Mouse (Mus musculus) embryonic facial prominence, embryonic 13.5 days (tissue): Measurements from ENCODE around the gene Cldn16. TPM values are rescaled to one million over a fixed set of nuclear protein-coding genes. Genes with fewer than 3 reads are reported as not detected.

Experiments
- ATAC-seq: fragments of 200-750 bp; cut with Nextera tagmentation; 2 replicates; pipeline ENCODE4 v1.8.0; 2017; ENCODE audit warnings: low read depth; ENCODE audit not compliant: insufficient number of reproducible peaks, insufficient read depth, low FRiP score, low TSS enrichment
- H3K27ac ChIP-seq: fragments of 300-500 bp; sonication (generic); 2 replicates; pipeline ENCODE4 v1.5.1; 2015; ENCODE audit warnings: moderate library complexity, mild to moderate bottlenecking, inconsistent platforms
- H3K27me3 ChIP-seq: fragments of 300-500 bp; sonication (generic); 2 replicates; pipeline ENCODE4 v1.6.1; 2015; ENCODE audit warnings: mild to moderate bottlenecking, inconsistent platforms
- H3K36me3 ChIP-seq: fragments of 300-500 bp; sonication (generic); 2 replicates; pipeline ENCODE4 v1.6.1; 2015; ENCODE audit warnings: mild to moderate bottlenecking, inconsistent platforms
- H3K4me1 ChIP-seq: fragments of 300-500 bp; sonication (generic); 2 replicates; pipeline ENCODE4 v1.6.1; 2015; ENCODE audit warnings: inconsistent platforms
- H3K4me2 ChIP-seq: fragments of 300-500 bp; sonication (generic); 2 replicates; pipeline ENCODE4 v1.6.1; 2015; ENCODE audit warnings: moderate library complexity, mild to moderate bottlenecking, inconsistent platforms
- H3K4me3 ChIP-seq: fragments of 300-500 bp; sonication (generic); 2 replicates; pipeline ENCODE4 v1.5.1; 2015; ENCODE audit warnings: mild to moderate bottlenecking, inconsistent platforms
- H3K9ac ChIP-seq: fragments of 300-500 bp; sonication (generic); 2 replicates; pipeline ENCODE4 v1.6.1; 2015; ENCODE audit warnings: mild to moderate bottlenecking, inconsistent platforms
- H3K9me3 ChIP-seq: fragments of 300-500 bp; sonication (generic); 2 replicates; pipeline ENCODE4 v1.6.1; 2016; ENCODE audit warnings: inconsistent platforms
- WGBS: fragments of 180-500 bp; shearing (Covaris S2); methylation state at CpG from one replicate; pipeline ENCODE4 v1.1.7; 2015; ENCODE audit warnings: mixed read lengths; 5-methylcytosine and 5-hydroxymethylcytosine counted together
- polyA plus RNA-seq: library from polyadenylated mRNA; unstranded; fragments of >200 nt; fragmentation: Nextera tagmentation; extraction: Ambion mirVana; gene quantifications from 2 replicates; pipeline ENCODE4 v1.2.1, GENCODE M21; 2015

Gene Cldn16
- polyA plus RNA-seq = not detected in 2 replicates

- Histone ChIP-seq H3K9ac (no peak within 1 kb of the TSS), H3K4me1 (no peaks in the 10 kb centered on the region), H3K4me3 (no peak within 1 kb of the TSS), H3K4me2 (no peak within 1 kb of the TSS), H3K27ac (no peak within 1 kb of the TSS), H3K9me3 (no peaks in the 10 kb centered on the region), H3K27me3 (no peaks in the 10 kb centered on the region), H3K36me3 (no peaks in the 10 kb centered on the region)
- WGBS = 61% methylated on average over 7 of the region's 7 CpGs
- no peak for ATAC-seq
Measured at GRCm38 (mm10) chr16:26462835-26463234, at the start of gene Cldn16. TSS of gene Cldn16 (plus strand) at chr16:26463135.

GRCm38 (mm10) chr16:26418616-26419015 lies 44.3 kb upstream of the Cldn16 start:
- Histone ChIP-seq H3K4me1 (no peaks in the 10 kb centered on the region), H3K27me3 (no peaks in the 10 kb centered on the region), H3K27ac (no peak overlapping the region), H3K36me3 (no peaks in the 10 kb centered on the region), H3K9ac (no peak overlapping the region), H3K9me3 (no peaks in the 10 kb centered on the region), H3K4me3 (no peak overlapping the region), H3K4me2 (no peak overlapping the region)
- no peak for ATAC-seq
- WGBS = 59% methylated on average over 3 of the region's 3 CpGs

GRCm38 (mm10) chr16:26422078-26422477 lies 40.9 kb upstream of the Cldn16 start:
- no peak overlapping the region for H3K27ac ChIP-seq
- ATAC-seq = no peak
- H3K36me3 ChIP-seq = no peaks in the 10 kb centered on the region
- H3K4me2 ChIP-seq = no peak overlapping the region
- 93% methylated on average over 4 of the region's 4 CpGs for WGBS
- H3K27me3 ChIP-seq = no peaks in the 10 kb centered on the region
- H3K4me1 ChIP-seq = no peaks in the 10 kb centered on the region
- H3K9me3 ChIP-seq = no peaks in the 10 kb centered on the region
- H3K4me3 ChIP-seq = no peak overlapping the region
- H3K9ac ChIP-seq = no peak overlapping the region

DNA sequence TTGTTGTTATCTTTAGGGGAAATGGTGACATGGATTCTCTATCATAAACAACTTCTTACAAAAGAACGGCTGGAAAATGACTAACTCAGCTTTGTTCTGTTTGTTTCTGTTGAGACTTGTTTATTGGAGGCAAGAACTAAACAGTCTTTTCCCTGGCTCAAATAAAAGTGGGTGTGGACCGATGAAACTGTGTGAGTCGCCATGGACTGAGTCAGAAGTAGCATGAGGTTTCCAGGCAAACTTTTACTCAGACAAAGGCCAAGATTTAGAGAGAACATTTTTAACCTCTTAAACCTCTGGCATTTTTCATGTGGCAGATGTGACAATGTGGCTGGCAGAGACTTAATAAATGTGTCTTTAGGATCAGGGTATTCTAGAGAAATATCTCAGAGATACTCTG lies 32.7 kb upstream of the Cldn16 start:
- Histone ChIP-seq H3K4me1 (no peaks in the 10 kb centered on the region), H3K36me3 (no peaks in the 10 kb centered on the region), H3K4me2 (no peak overlapping the region), H3K4me3 (no peak overlapping the region), H3K27me3 (no peaks in the 10 kb centered on the region), H3K9me3 (no peaks in the 10 kb centered on the region), H3K27ac (no peak overlapping the region), H3K9ac (no peak overlapping the region)
- ATAC-seq = no peak
- WGBS = 79% methylated on average over 3 of the region's 3 CpGs

GRCm38 (mm10) chr16:26433486-26433885 lies 29.4 kb upstream of the Cldn16 start:
- H3K4me3 ChIP-seq = no peak overlapping the region
- no peak overlapping the region for H3K9ac ChIP-seq
- no peaks in the 10 kb centered on the region for H3K27me3 ChIP-seq
- no peak for ATAC-seq
- H3K4me1 ChIP-seq = no peaks in the 10 kb centered on the region
- WGBS = 37% methylated on average over 2 of the region's 2 CpGs
- no peak overlapping the region for H3K27ac ChIP-seq
- H3K4me2 ChIP-seq = no peak overlapping the region
- no peaks in the 10 kb centered on the region for H3K9me3 ChIP-seq
- no peaks in the 10 kb centered on the region for H3K36me3 ChIP-seq

DNA sequence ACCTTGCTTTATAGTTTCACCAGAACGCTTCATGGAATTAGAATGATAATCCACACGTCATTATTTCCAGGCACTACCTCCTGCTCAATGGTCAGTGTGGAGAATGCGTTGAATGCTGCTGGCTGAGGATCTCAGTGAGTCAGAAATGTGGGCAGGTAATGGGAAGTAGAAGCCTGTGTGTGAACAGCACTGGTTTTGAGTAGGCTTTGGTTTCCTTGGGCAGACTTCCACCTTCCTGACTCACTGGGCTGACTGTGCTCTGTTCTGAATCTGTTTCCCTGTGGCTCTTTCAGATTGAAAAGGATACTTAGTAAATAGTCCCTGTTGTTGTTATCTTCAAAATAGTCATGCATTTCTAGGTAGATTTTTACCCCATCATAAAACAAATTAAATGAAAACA lies 22.9 kb upstream of the Cldn16 start:
- H3K9me3 ChIP-seq = no peaks in the 10 kb centered on the region
- WGBS = 77% methylated on average over 3 of the region's 3 CpGs
- H3K9ac ChIP-seq = no peak overlapping the region
- H3K4me3 ChIP-seq = no peak overlapping the region
- no peaks in the 10 kb centered on the region for H3K36me3 ChIP-seq
- no peaks in the 10 kb centered on the region for H3K27me3 ChIP-seq
- ATAC-seq = no peak
- no peak overlapping the region for H3K4me2 ChIP-seq
- no peak overlapping the region for H3K27ac ChIP-seq
- no peaks in the 10 kb centered on the region for H3K4me1 ChIP-seq

DNA sequence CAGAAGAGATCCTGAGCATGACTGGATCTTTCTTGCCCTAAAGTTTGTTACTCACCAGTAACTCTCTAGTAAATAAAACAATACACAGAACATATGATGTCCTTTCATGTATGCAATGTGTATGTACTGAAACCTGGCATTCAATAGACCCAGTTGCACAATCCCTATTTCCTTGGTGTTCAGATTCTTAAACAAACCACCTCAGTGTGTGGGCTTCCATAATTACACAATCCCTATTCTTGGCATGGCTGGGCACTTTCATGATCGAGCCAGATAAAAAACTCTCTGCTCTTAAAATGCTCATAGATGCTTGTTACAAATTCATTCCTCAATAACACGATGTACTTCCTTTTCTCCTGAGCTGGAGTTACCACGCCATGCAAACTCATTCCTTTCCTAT lies 21.8 kb upstream of the Cldn16 start:
- WGBS = 82% methylated on average over 3 of the region's 3 CpGs
- no peak for ATAC-seq

GRCm38 (mm10) chr16:26444843-26445242 lies 18.1 kb upstream of the Cldn16 start:
- Histone ChIP-seq H3K36me3 (no peaks in the 10 kb centered on the region), H3K27ac (no peak overlapping the region), H3K4me1 (no peaks in the 10 kb centered on the region), H3K4me2 (no peak overlapping the region), H3K27me3 (no peaks in the 10 kb centered on the region), H3K4me3 (no peak overlapping the region), H3K9me3 (no peaks in the 10 kb centered on the region), H3K9ac (no peak overlapping the region)
- no peak for ATAC-seq

More for the DNA sequence above, 21.8 kb upstream of the Cldn16 start:
- Histone ChIP-seq H3K4me3 (no peak overlapping the region), H3K4me1 (no peaks in the 10 kb centered on the region), H3K9me3 (no peaks in the 10 kb centered on the region), H3K9ac (no peak overlapping the region), H3K27ac (no peak overlapping the region), H3K4me2 (no peak overlapping the region), H3K36me3 (no peaks in the 10 kb centered on the region), H3K27me3 (no peaks in the 10 kb centered on the region)

DNA sequence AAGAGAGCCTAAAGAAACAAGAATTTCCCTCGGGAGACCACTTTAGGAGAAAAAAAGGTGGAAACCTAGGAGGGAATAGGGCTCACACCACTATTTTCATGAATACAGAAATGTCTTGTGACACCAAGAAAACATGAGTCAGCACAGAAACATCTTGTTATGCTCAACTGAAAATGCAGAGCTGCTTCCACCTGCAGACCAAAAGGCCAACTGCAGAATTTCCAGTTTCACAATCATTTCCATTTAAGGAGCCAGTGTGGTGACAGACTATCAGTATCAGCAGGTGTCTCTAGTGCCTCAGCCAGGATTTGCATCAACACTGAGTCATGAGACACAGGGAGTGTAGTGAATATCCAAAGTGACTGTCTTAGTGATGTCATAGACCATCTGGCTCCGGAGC lies 15.3 kb upstream of the Cldn16 start:
- H3K4me3 ChIP-seq = no peak overlapping the region
- no peaks in the 10 kb centered on the region for H3K36me3 ChIP-seq
- 69% methylated on average over 2 of the region's 2 CpGs for WGBS
- ATAC-seq = no peak
- no peak overlapping the region for H3K4me2 ChIP-seq
- H3K9me3 ChIP-seq = no peaks in the 10 kb centered on the region
- no peak overlapping the region for H3K27ac ChIP-seq
- H3K27me3 ChIP-seq = no peaks in the 10 kb centered on the region
- no peak overlapping the region for H3K9ac ChIP-seq
- no peaks in the 10 kb centered on the region for H3K4me1 ChIP-seq

GRCm38 (mm10) chr16:26454163-26454562 lies 8.8 kb upstream of the Cldn16 start:
- Histone ChIP-seq H3K9ac (no peak overlapping the region), H3K9me3 (no peaks in the 10 kb centered on the region), H3K27ac (no peak overlapping the region), H3K4me2 (no peak overlapping the region), H3K4me1 (no peaks in the 10 kb centered on the region), H3K27me3 (no peaks in the 10 kb centered on the region), H3K36me3 (no peaks in the 10 kb centered on the region), H3K4me3 (no peak overlapping the region)
- ATAC-seq = no peak
- WGBS = 44% methylated on average over 3 of the region's 3 CpGs

GRCm38 (mm10) chr16:26456182-26456581 lies 6.8 kb upstream of the Cldn16 start:
- Histone ChIP-seq H3K4me3 (no peak overlapping the region), H3K9ac (no peak overlapping the region), H3K9me3 (no peaks in the 10 kb centered on the region), H3K27me3 (no peaks in the 10 kb centered on the region), H3K27ac (no peak overlapping the region), H3K4me1 (no peaks in the 10 kb centered on the region), H3K36me3 (no peaks in the 10 kb centered on the region), H3K4me2 (no peak overlapping the region)
- WGBS = 84% methylated on average over 2 of the region's 2 CpGs
- ATAC-seq = no peak

- Histone ChIP-seq H3K9ac (no peak overlapping the region), H3K9me3 (no peaks in the 10 kb centered on the region), H3K27ac (no peak overlapping the region), H3K4me2 (no peak overlapping the region), H3K4me1 (no peaks in the 10 kb centered on the region), H3K4me3 (no peak overlapping the region), H3K27me3 (no peaks in the 10 kb centered on the region), H3K36me3 (no peaks in the 10 kb centered on the region)
- no peak for ATAC-seq
- 91% methylated on average over 4 of the region's 4 CpGs for WGBS
Measured at GRCm38 (mm10) chr16:26466535-26466934, 3.6 kb downstream of the Cldn16 start.

DNA sequence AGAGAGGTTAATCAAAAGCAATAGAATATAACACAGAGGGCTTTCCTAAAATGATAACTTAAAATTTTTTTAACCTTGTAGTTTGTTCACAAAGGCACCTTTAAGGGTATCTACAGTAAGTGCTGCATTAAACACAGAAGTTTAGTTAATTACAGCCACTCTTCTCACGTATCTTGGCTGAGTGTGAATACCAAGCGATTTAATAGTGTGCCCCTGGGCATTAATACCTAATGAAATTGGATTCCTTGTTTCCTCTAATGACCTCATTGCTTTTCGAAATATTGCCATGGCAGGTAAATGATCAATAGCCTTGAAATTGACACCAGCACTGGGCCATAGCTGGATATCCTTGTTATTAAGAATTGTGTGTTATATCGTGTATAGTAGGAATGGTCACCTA lies 8.3 kb downstream of the Cldn16 start:
- no peaks in the 10 kb centered on the region for H3K4me1 ChIP-seq
- no peak overlapping the region for H3K4me3 ChIP-seq
- no peaks in the 10 kb centered on the region for H3K36me3 ChIP-seq
- no peak overlapping the region for H3K9ac ChIP-seq
- H3K27ac ChIP-seq = no peak overlapping the region
- H3K27me3 ChIP-seq = no peaks in the 10 kb centered on the region
- H3K9me3 ChIP-seq = no peaks in the 10 kb centered on the region
- 71% methylated on average over 4 of the region's 4 CpGs for WGBS
- no peak for ATAC-seq
- H3K4me2 ChIP-seq = no peak overlapping the region
